Mouse (Mus musculus) heart, embryonic 10.5 days (tissue): ENCODE measurements around the gene Ssc5d. TPM values are rescaled to one million over a fixed set of nuclear protein-coding genes. Genes with fewer than 3 reads are reported as not detected.

ENCODE experiments used
- DNase-seq: peaks from one replicate; pipeline ENCODE4 v3.0.0-alpha.2; 2017; ENCODE audit warnings: low spot score
- H3K27ac ChIP-seq: fragments of 300-500 bp; sonication (generic); 2 replicates; pipeline ENCODE4 v1.5.1; 2016; ENCODE audit warnings: mild to moderate bottlenecking
- H3K27me3 ChIP-seq: fragments of 300-500 bp; sonication (generic); 2 replicates; pipeline ENCODE4 v1.6.1; 2016; ENCODE audit warnings: mild to moderate bottlenecking; ENCODE audit not compliant: poor library complexity, insufficient read depth, severe bottlenecking
- H3K36me3 ChIP-seq: fragments of 300-500 bp; sonication (generic); 2 replicates; pipeline ENCODE4 v1.6.1; 2016; ENCODE audit warnings: mild to moderate bottlenecking, moderate library complexity
- H3K4me1 ChIP-seq: fragments of 300-500 bp; sonication (generic); 2 replicates; pipeline ENCODE4 v1.6.1; 2016; ENCODE audit warnings: mild to moderate bottlenecking
- H3K4me3 ChIP-seq: fragments of 300-500 bp; sonication (generic); 2 replicates; pipeline ENCODE4 v1.5.1; 2016; ENCODE audit warnings: mild to moderate bottlenecking, moderate library complexity
- H3K9me3 ChIP-seq: fragments of 300-500 bp; sonication (generic); 2 replicates; pipeline ENCODE4 v1.6.1; 2016; ENCODE audit warnings: mild to moderate bottlenecking, moderate library complexity
- WGBS: fragments of 180-500 bp; shearing (Covaris S2); methylation state at CpG from one replicate; pipeline ENCODE4 v1.1.7; 2016; 5-methylcytosine and 5-hydroxymethylcytosine counted together
- polyA plus RNA-seq: library from polyadenylated mRNA; unstranded; fragments of >200 nt; fragmentation: Nextera tagmentation; extraction: Ambion mirVana; gene quantifications from 2 replicates; pipeline ENCODE4 v1.2.1, GENCODE M21; 2016

Gene Ssc5d
- polyA plus RNA-seq, 1 experiment from 2014 or later = 1.2 TPM

GRCm38 (mm10) chr7:4971068-4971467, 45.5 kb downstream of the Ssc5d start, which contains the start of gene Sbk3:
Gene Sbk3, minus strand, starts transcription at chr7:4971168.
- WGBS = 34% methylated on average over 6 of the region's 6 CpGs
- DNase-seq = no peak
- H3K4me3 ChIP-seq = no peak within 1 kb of the TSS; the same call in 1 of the 2 replicates
- H3K27ac ChIP-seq = peak within 1 kb of the TSS; percentile 67
- H3K9me3 ChIP-seq = no peaks in the 10 kb centered on the region
- H3K4me1 ChIP-seq = peaks cover 14% of the 10 kb centered on the region
- peaks cover 14% of the 10 kb centered on the region; the same call in 1 of the 2 replicates for H3K27me3 ChIP-seq
- no peaks in the 10 kb centered on the region for H3K36me3 ChIP-seq

- Histone ChIP-seq H3K36me3 (no peaks in the 10 kb centered on the region), H3K27ac (peak overlapping the region; percentile 67; the same call in 1 of the 2 replicates), H3K4me3 (no peak overlapping the region; the same call in 1 of the 2 replicates), H3K9me3 (no peaks in the 10 kb centered on the region), H3K4me1 (peaks cover 14% of the 10 kb centered on the region), H3K27me3 (peaks cover 12% of the 10 kb centered on the region; the same call in 1 of the 2 replicates)
- DNase-seq = no peak
- 14% methylated on average over 7 of the region's 7 CpGs for WGBS
Measured at GRCm38 (mm10) chr7:4971710-4972109, 46.1 kb downstream of the Ssc5d start.

- Histone ChIP-seq H3K9me3 (no peaks in the 10 kb centered on the region), H3K36me3 (no peaks in the 10 kb centered on the region), H3K27ac (peak overlapping the region; percentile 67; the same call in 1 of the 2 replicates), H3K27me3 (peaks cover 4% of the 10 kb centered on the region; the same call in 1 of the 2 replicates), H3K4me3 (0 out of 2 replicates have a peak overlapping the region, but pooled peaks have one; percentile 15), H3K4me1 (peaks cover 14% of the 10 kb centered on the region)
- WGBS = 57% methylated on average over 18 of the region's 18 CpGs
- no peak for DNase-seq
Measured at GRCm38 (mm10) chr7:4972321-4973047, 46.9 kb downstream of the Ssc5d start.

GRCm38 (mm10) chr7:4975455-4975854, 49.9 kb downstream of the Ssc5d start:
- Histone ChIP-seq H3K9me3 (no peaks in the 10 kb centered on the region), H3K27me3 (no peaks in the 10 kb centered on the region), H3K4me1 (peaks cover 20% of the 10 kb centered on the region), H3K36me3 (no peaks in the 10 kb centered on the region), H3K4me3 (no peak overlapping the region), H3K27ac (no peak overlapping the region)
- 58% methylated on average over 4 of the region's 4 CpGs for WGBS
- DNase-seq = no peak

- no peak overlapping the region for H3K4me3 ChIP-seq
- WGBS = 82% methylated on average over 7 of the region's 7 CpGs
Measured at GRCm38 (mm10) chr7:4976832-4977231, 51.2 kb downstream of the Ssc5d start.

GRCm38 (mm10) chr7:4988250-4988649, 62.7 kb downstream of the Ssc5d start:
- Histone ChIP-seq H3K27ac (no peak overlapping the region), H3K9me3 (peaks cover under 1% of the 10 kb centered on the region; the same call in 1 of the 2 replicates), H3K36me3 (peaks cover 12% of the 10 kb centered on the region), H3K4me1 (0 out of 2 replicates have a peak, but pooled peaks cover 3% of the 10 kb centered on the region), H3K27me3 (peaks cover 20% of the 10 kb centered on the region), H3K4me3 (no peak overlapping the region)
- 37% methylated on average over 2 of the region's 2 CpGs for WGBS
- DNase-seq = no peak

More at GRCm38 (mm10) chr7:4976832-4977231, 51.2 kb downstream of the Ssc5d start:
- Histone ChIP-seq H3K9me3 (no peaks in the 10 kb centered on the region), H3K36me3 (no peaks in the 10 kb centered on the region), H3K4me1 (peaks cover 17% of the 10 kb centered on the region), H3K27me3 (no peaks in the 10 kb centered on the region), H3K27ac (no peak overlapping the region)
- DNase-seq = no peak

GRCm38 (mm10) chr7:4993347-4993998, 67.9 kb downstream of the Ssc5d start:
- H3K4me3 ChIP-seq = peak overlapping the region; percentile 71

GRCm38 (mm10) chr7:4993999-4994788, 68.6 kb downstream of the Ssc5d start:
- H3K27me3 ChIP-seq = peaks cover 43% of the 10 kb centered on the region
- 0 out of 2 replicates have a peak overlapping the region, but pooled peaks have one; percentile 24 for H3K27ac ChIP-seq
- H3K36me3 ChIP-seq = peaks cover 25% of the 10 kb centered on the region
- peaks cover 9% of the 10 kb centered on the region for H3K9me3 ChIP-seq
- H3K4me1 ChIP-seq = peaks cover 34% of the 10 kb centered on the region
- no peak for DNase-seq
- H3K4me3 ChIP-seq = peak overlapping the region; percentile 71
- 35% methylated on average over 59 of the region's 59 CpGs for WGBS

More at GRCm38 (mm10) chr7:4993347-4993998, 67.9 kb downstream of the Ssc5d start:
- H3K36me3 ChIP-seq = peaks cover 25% of the 10 kb centered on the region
- DNase-seq = no peak
- H3K27me3 ChIP-seq = peaks cover 43% of the 10 kb centered on the region
- H3K27ac ChIP-seq = 0 out of 2 replicates have a peak overlapping the region, but pooled peaks have one; percentile 7
- 17% methylated on average over 55 of the region's 55 CpGs for WGBS
- H3K9me3 ChIP-seq = peaks cover 9% of the 10 kb centered on the region
- peaks cover 34% of the 10 kb centered on the region for H3K4me1 ChIP-seq

Other genes starting within 250 kb of the Ssc5d start
- gene Hspbp1, start 240.7 kb upstream of the Ssc5d start, polyA plus RNA-seq = 105 and 118 TPM in 2 replicates
- gene Brsk1, start 235.2 kb upstream of the Ssc5d start, polyA plus RNA-seq = 0.89 and 1.0 TPM in 2 replicates
- not detected in 2 replicates for gene Tmem150b, start 200.5 kb upstream of the Ssc5d start, polyA plus RNA-seq
- 76.1 and 77.6 TPM in 2 replicates for gene Kmt5c, start 185.7 kb upstream of the Ssc5d start, polyA plus RNA-seq
- gene Cox6b2, start 172.7 kb upstream of the Ssc5d start, polyA plus RNA-seq = 37.6 and 42.2 TPM in 2 replicates
- not detected in 2 replicates for gene Fam71e2, start 154.5 kb upstream of the Ssc5d start, polyA plus RNA-seq
- gene Il11, start 142.9 kb upstream of the Ssc5d start, polyA plus RNA-seq = 0.15 and 0.20 TPM in 2 replicates
- 0.34 TPM in 1 of 2 replicates, not detected in the other for gene Tmem190, start 142.8 kb upstream of the Ssc5d start, polyA plus RNA-seq
- gene Tmem238, start 136.1 kb upstream of the Ssc5d start, polyA plus RNA-seq = 4.7 and 6.3 TPM in 2 replicates
- 314 and 329 TPM in 2 replicates for gene Rpl28, start 132.9 kb upstream of the Ssc5d start, polyA plus RNA-seq
- gene Ube2s, start 113.2 kb upstream of the Ssc5d start, polyA plus RNA-seq = 337 and 447 TPM in 2 replicates
- gene Shisa7, start 81.1 kb upstream of the Ssc5d start, polyA plus RNA-seq = 0.14 TPM in 1 of 2 replicates, not detected in the other
- 3.9 TPM in 2 replicates for gene Isoc2b, start 55.5 kb upstream of the Ssc5d start, polyA plus RNA-seq
- 1.3 TPM in 2 replicates for gene Isoc2a, start 48.6 kb upstream of the Ssc5d start, polyA plus RNA-seq
- 0.18 and 0.36 TPM in 2 replicates for gene Gm36210, start 19.3 kb upstream of the Ssc5d start, polyA plus RNA-seq
- gene Zfp628, start 10.6 kb upstream of the Ssc5d start, polyA plus RNA-seq = 2.9 and 3.5 TPM in 2 replicates
- gene Nat14, start 3.8 kb upstream of the Ssc5d start, polyA plus RNA-seq = 4.3 and 5.5 TPM in 2 replicates
- 1.8 and 2.3 TPM in 2 replicates for gene Sbk2, start 38.6 kb downstream of the Ssc5d start, polyA plus RNA-seq
- 0.39 and 0.43 TPM in 2 replicates for gene Sbk3, start 45.4 kb downstream of the Ssc5d start, polyA plus RNA-seq
- gene Zfp579, start 70.4 kb downstream of the Ssc5d start, polyA plus RNA-seq = 21.6 and 29.2 TPM in 2 replicates
- gene Zfp524, start 88.6 kb downstream of the Ssc5d start, polyA plus RNA-seq = 10.0 and 11.4 TPM in 2 replicates
- 36.1 and 43.5 TPM in 2 replicates for gene Fiz1, start 88.9 kb downstream of the Ssc5d start, polyA plus RNA-seq
- gene Gm44973, start 89.7 kb downstream of the Ssc5d start, polyA plus RNA-seq = 0.72 TPM in 1 of 2 replicates, not detected in the other
- gene Zfp865, start 94.6 kb downstream of the Ssc5d start, polyA plus RNA-seq = 3.8 and 4.4 TPM in 2 replicates
- gene Ccdc106, start 94.8 kb downstream of the Ssc5d start, polyA plus RNA-seq = 1.4 and 4.7 TPM in 2 replicates
- not detected in 2 replicates for gene 4632433K11Rik, start 108.3 kb downstream of the Ssc5d start, polyA plus RNA-seq
- 3.9 and 4.5 TPM in 2 replicates for gene Zfp784, start 112.7 kb downstream of the Ssc5d start, polyA plus RNA-seq
- gene Zfp580, start 125.8 kb downstream of the Ssc5d start, polyA plus RNA-seq = 17.6 and 21.4 TPM in 2 replicates
- gene U2af2, start 136.4 kb downstream of the Ssc5d start, polyA plus RNA-seq = 107 and 121 TPM in 2 replicates
- 53.8 and 57.3 TPM in 2 replicates for gene Epn1, start 154.4 kb downstream of the Ssc5d start, polyA plus RNA-seq
- gene Rfpl4, start 191.2 kb downstream of the Ssc5d start, polyA plus RNA-seq = not detected in 2 replicates
- gene Rasl2-9, start 200.2 kb downstream of the Ssc5d start, polyA plus RNA-seq = 0.88 and 1.9 TPM in 2 replicates
- gene Vmn1r55, start 223.9 kb downstream of the Ssc5d start, polyA plus RNA-seq = not detected in 2 replicates